Mouse (Mus musculus): Measurements from ENCODE around the gene Gna13. TPM values are rescaled to one million over a fixed set of nuclear protein-coding genes. Genes with fewer than 3 reads are reported as not detected.

Gene Gna13
- polyA plus RNA-seq, 1 experiment from 2014 or later, result 28.3 TPM

- no peaks in the 10 kb centered on the region for H3K27me3 ChIP-seq (ENCODE audit: control insufficient read depth, insufficient read depth, low read depth, low read length)
- WGBS, result 64% methylated on average over 14 of the region's 14 CpGs
- no peaks in the 10 kb centered on the region for H3K36me3 ChIP-seq (ENCODE audit: control insufficient read depth, insufficient read depth, low read length)
- H3K9me3 ChIP-seq (ENCODE audit: control insufficient read depth, low read length), result peaks cover 4% of the 10 kb centered on the region; the same call in 1 of the 2 replicates
- no peak overlapping the region for H3K27ac ChIP-seq (ENCODE audit: low read length)
- no peak overlapping the region for H3K4me3 ChIP-seq (ENCODE audit: low read length)
- H3K9ac ChIP-seq (ENCODE audit: low read length), result no peak overlapping the region
- H3K4me2 ChIP-seq (ENCODE audit: low read depth, low read length), result no peak overlapping the region
- ATAC-seq (ENCODE audit: low read depth), result no peak
- H3K4me1 ChIP-seq (replicated peaks; ENCODE audit: control insufficient read depth, insufficient read depth, low read length), result peaks cover 4% of the 10 kb centered on the region
Measured at GRCm38 (mm10) chr11:109420567-109420962, 57.9 kb downstream of the Gna13 start.

- H3K36me3 ChIP-seq (ENCODE audit: control insufficient read depth, insufficient read depth, low read length), result no peaks in the 10 kb centered on the region
- WGBS, result 70% methylated on average over 5 of the region's 5 CpGs
Measured at GRCm38 (mm10) chr11:109421205-109421604, 58.6 kb downstream of the Gna13 start.

GRCm38 (mm10) chr11:109422263-109422662 lies 59.6 kb downstream of the Gna13 start:
- 98% methylated on average over 4 of the region's 4 CpGs for WGBS
- Histone ChIP-seq H3K9ac (ENCODE audit: low read length) (no peak overlapping the region), H3K4me2 (ENCODE audit: low read depth, low read length) (no peak overlapping the region), H3K4me3 (ENCODE audit: low read length) (no peak overlapping the region), H3K4me1 (replicated peaks; ENCODE audit: control insufficient read depth, insufficient read depth, low read length) (peaks cover 5% of the 10 kb centered on the region), H3K9me3 (ENCODE audit: control insufficient read depth, low read length) (peaks cover 4% of the 10 kb centered on the region; the same call in 1 of the 2 replicates), H3K27ac (ENCODE audit: low read length) (no peak overlapping the region), H3K27me3 (ENCODE audit: control insufficient read depth, insufficient read depth, low read depth, low read length) (no peaks in the 10 kb centered on the region), H3K36me3 (ENCODE audit: control insufficient read depth, insufficient read depth, low read length) (no peaks in the 10 kb centered on the region)
- no peak for ATAC-seq (ENCODE audit: low read depth)

More at GRCm38 (mm10) chr11:109421205-109421604, 58.6 kb downstream of the Gna13 start:
- H3K4me2 ChIP-seq (ENCODE audit: low read depth, low read length), result no peak overlapping the region
- no peak overlapping the region for H3K9ac ChIP-seq (ENCODE audit: low read length)
- H3K4me1 ChIP-seq (replicated peaks; ENCODE audit: control insufficient read depth, insufficient read depth, low read length), result no peaks in the 10 kb centered on the region; the same call in none of the 2 replicates
- H3K27ac ChIP-seq (ENCODE audit: low read length), result no peak overlapping the region
- peaks cover 4% of the 10 kb centered on the region; the same call in 1 of the 2 replicates for H3K9me3 ChIP-seq (ENCODE audit: control insufficient read depth, low read length)
- ATAC-seq (ENCODE audit: low read depth), result no peak
- no peak overlapping the region for H3K4me3 ChIP-seq (ENCODE audit: low read length)
- no peaks in the 10 kb centered on the region for H3K27me3 ChIP-seq (ENCODE audit: control insufficient read depth, insufficient read depth, low read depth, low read length)

- no peaks in the 10 kb centered on the region for H3K36me3 ChIP-seq (ENCODE audit: control insufficient read depth, insufficient read depth, low read length)
- H3K9ac ChIP-seq (ENCODE audit: low read length), result no peak overlapping the region
- H3K4me3 ChIP-seq (ENCODE audit: low read length), result no peak overlapping the region
- ATAC-seq (ENCODE audit: low read depth), result no peak
- H3K27ac ChIP-seq (ENCODE audit: low read length), result no peak overlapping the region
- H3K9me3 ChIP-seq (ENCODE audit: control insufficient read depth, low read length), result peaks cover 4% of the 10 kb centered on the region; the same call in 1 of the 2 replicates
- H3K27me3 ChIP-seq (ENCODE audit: control insufficient read depth, insufficient read depth, low read depth, low read length), result no peaks in the 10 kb centered on the region
- 38% methylated on average over 1 of the region's 1 CpGs for whole genome bisulfite sequencing
- peaks cover 5% of the 10 kb centered on the region; the same call in 1 of the 2 replicates for H3K4me1 ChIP-seq (replicated peaks; ENCODE audit: control insufficient read depth, insufficient read depth, low read length)
- no peak overlapping the region for H3K4me2 ChIP-seq (ENCODE audit: low read depth, low read length)
Measured at GRCm38 (mm10) chr11:109423294-109423693, 60.7 kb downstream of the Gna13 start.

GRCm38 (mm10) chr11:109425392-109426271 lies 63.0 kb downstream of the Gna13 start, which contains the start of gene Amz2:
TSS of gene Amz2 (plus strand) at chr11:109425946.
- no peaks in the 10 kb centered on the region for H3K27me3 ChIP-seq (ENCODE audit: control insufficient read depth, insufficient read depth, low read depth, low read length)
- H3K4me1 ChIP-seq (replicated peaks; ENCODE audit: control insufficient read depth, insufficient read depth, low read length), result peaks cover 5% of the 10 kb centered on the region; the same call in 1 of the 2 replicates
- H3K4me2 ChIP-seq (ENCODE audit: low read depth, low read length), result peak within 1 kb of the TSS; percentile 75
- peak; percentile 97 for ATAC-seq (ENCODE audit: low read depth)
- H3K9ac ChIP-seq (ENCODE audit: low read length), result peak within 1 kb of the TSS; percentile 67
- H3K36me3 ChIP-seq (ENCODE audit: control insufficient read depth, insufficient read depth, low read length), result peaks cover 12% of the 10 kb centered on the region
- H3K4me3 ChIP-seq (ENCODE audit: low read length), result peak within 1 kb of the TSS; percentile 54
- H3K9me3 ChIP-seq (ENCODE audit: control insufficient read depth, low read length), result peaks cover 4% of the 10 kb centered on the region; the same call in 1 of the 2 replicates
- H3K27ac ChIP-seq (ENCODE audit: low read length), result peak within 1 kb of the TSS; percentile 82
- WGBS, result under 1% methylated on average over 64 of the region's 65 CpGs

- no peaks in the 10 kb centered on the region for H3K27me3 ChIP-seq (ENCODE audit: control insufficient read depth, insufficient read depth, low read depth, low read length)
- no peak for ATAC-seq (ENCODE audit: low read depth)
- peaks cover 12% of the 10 kb centered on the region for H3K36me3 ChIP-seq (ENCODE audit: control insufficient read depth, insufficient read depth, low read length)
- H3K27ac ChIP-seq (ENCODE audit: low read length), result peak overlapping the region; percentile 82
- peaks cover 5% of the 10 kb centered on the region; the same call in 1 of the 2 replicates for H3K4me1 ChIP-seq (replicated peaks; ENCODE audit: control insufficient read depth, insufficient read depth, low read length)
- WGBS, result under 1% methylated on average over 11 of the region's 11 CpGs
- H3K9ac ChIP-seq (ENCODE audit: low read length), result peak overlapping the region; percentile 67
- peak overlapping the region; percentile 53 for H3K4me2 ChIP-seq (ENCODE audit: low read depth, low read length)
- H3K9me3 ChIP-seq (ENCODE audit: control insufficient read depth, low read length), result peaks cover 4% of the 10 kb centered on the region; the same call in 1 of the 2 replicates
- peak overlapping the region; percentile 54 for H3K4me3 ChIP-seq (ENCODE audit: low read length)
Measured at GRCm38 (mm10) chr11:109426272-109426586, 63.6 kb downstream of the Gna13 start.

- Histone ChIP-seq H3K4me1 (replicated peaks; ENCODE audit: control insufficient read depth, insufficient read depth, low read length) (peaks cover 5% of the 10 kb centered on the region; the same call in 1 of the 2 replicates), H3K27ac (ENCODE audit: low read length) (no peak overlapping the region), H3K9me3 (ENCODE audit: control insufficient read depth, low read length) (no peaks in the 10 kb centered on the region), H3K9ac (ENCODE audit: low read length) (no peak overlapping the region), H3K36me3 (ENCODE audit: control insufficient read depth, insufficient read depth, low read length) (peaks cover 12% of the 10 kb centered on the region), H3K4me2 (ENCODE audit: low read depth, low read length) (no peak overlapping the region), H3K4me3 (ENCODE audit: low read length) (no peak overlapping the region), H3K27me3 (ENCODE audit: control insufficient read depth, insufficient read depth, low read depth, low read length) (no peaks in the 10 kb centered on the region)
- whole genome bisulfite sequencing, result 94% methylated on average over 5 of the region's 5 CpGs
- no peak for ATAC-seq (ENCODE audit: low read depth)
Measured at GRCm38 (mm10) chr11:109427353-109427752, 64.7 kb downstream of the Gna13 start.

- Histone ChIP-seq H3K4me3 (ENCODE audit: low read length) (no peak overlapping the region), H3K27ac (ENCODE audit: low read length) (no peak overlapping the region), H3K9me3 (ENCODE audit: control insufficient read depth, low read length) (no peaks in the 10 kb centered on the region), H3K4me1 (replicated peaks; ENCODE audit: control insufficient read depth, insufficient read depth, low read length) (no peaks in the 10 kb centered on the region), H3K9ac (ENCODE audit: low read length) (no peak overlapping the region), H3K4me2 (ENCODE audit: low read depth, low read length) (no peak overlapping the region), H3K36me3 (ENCODE audit: control insufficient read depth, insufficient read depth, low read length) (peaks cover 22% of the 10 kb centered on the region), H3K27me3 (ENCODE audit: control insufficient read depth, insufficient read depth, low read depth, low read length) (no peaks in the 10 kb centered on the region)
- no peak for ATAC-seq (ENCODE audit: low read depth)
- 88% methylated on average over 16 of the region's 16 CpGs for WGBS
Measured at GRCm38 (mm10) chr11:109434233-109434798, 71.7 kb downstream of the Gna13 start.

GRCm38 (mm10) chr11:109436889-109437288 lies 74.3 kb downstream of the Gna13 start:
- H3K4me2 ChIP-seq (ENCODE audit: low read depth, low read length), result no peak overlapping the region
- no peak overlapping the region for H3K9ac ChIP-seq (ENCODE audit: low read length)
- no peak overlapping the region for H3K27ac ChIP-seq (ENCODE audit: low read length)
- H3K4me3 ChIP-seq (ENCODE audit: low read length), result no peak overlapping the region
- peaks cover 16% of the 10 kb centered on the region for H3K36me3 ChIP-seq (ENCODE audit: control insufficient read depth, insufficient read depth, low read length)
- ATAC-seq (ENCODE audit: low read depth), result no peak
- no peaks in the 10 kb centered on the region for H3K27me3 ChIP-seq (ENCODE audit: control insufficient read depth, insufficient read depth, low read depth, low read length)
- H3K4me1 ChIP-seq (replicated peaks; ENCODE audit: control insufficient read depth, insufficient read depth, low read length), result peaks cover 8% of the 10 kb centered on the region
- H3K9me3 ChIP-seq (ENCODE audit: control insufficient read depth, low read length), result no peaks in the 10 kb centered on the region
- WGBS, result 51% methylated on average over 8 of the region's 8 CpGs
